Mouse (Mus musculus) intestine, embryonic 16.5 days (tissue): ENCODE measurements at regions not wholly inside any gene's neighbourhood (a gene's known extent, or its start where the extent isn't known, plus 50 kb on each side); places are given as distances from the start of the nearest gene placed in this dataset.

ENCODE experiments used
- ATAC-seq: fragments of 200-750 bp; cut with Nextera tagmentation; 2 replicates; pipeline ENCODE4 v1.8.0; 2017; ENCODE audit warnings: moderate TSS enrichment, moderate library complexity
- H3K27ac ChIP-seq: fragments of 300-500 bp; sonication (generic); 2 replicates; pipeline ENCODE4 v1.5.1; 2014; ENCODE audit warnings: mild to moderate bottlenecking, low read length
- H3K27me3 ChIP-seq: fragments of 300-500 bp; sonication (generic); replicated peaks from 2 replicates; pipeline ENCODE4 v1.6.1; 2014; ENCODE audit warnings: low read length, control low read depth, mixed read lengths; ENCODE audit not compliant: control insufficient read depth, insufficient read depth
- H3K36me3 ChIP-seq: fragments of 300-500 bp; sonication (generic); 2 replicates; pipeline ENCODE4 v1.6.1; 2014; ENCODE audit warnings: low read length, control low read depth; ENCODE audit not compliant: control insufficient read depth, insufficient read depth
- H3K4me1 ChIP-seq: fragments of 300-500 bp; sonication (generic); 2 replicates; pipeline ENCODE4 v1.6.1; 2014; ENCODE audit warnings: low read length, control low read depth, mixed read lengths; ENCODE audit not compliant: control insufficient read depth, insufficient read depth
- H3K4me2 ChIP-seq: fragments of 300-500 bp; sonication (generic); 2 replicates; pipeline ENCODE4 v1.6.1; 2014; ENCODE audit warnings: low read depth, low read length, control low read depth
- H3K4me3 ChIP-seq: fragments of 300-500 bp; sonication (generic); 2 replicates; pipeline ENCODE4 v1.5.1; 2014; ENCODE audit warnings: mild to moderate bottlenecking, low read length
- H3K9ac ChIP-seq: fragments of 300-500 bp; sonication (generic); 2 replicates; pipeline ENCODE4 v1.6.1; 2014; ENCODE audit warnings: low read depth, low read length
- H3K9me3 ChIP-seq: fragments of 300-500 bp; sonication (generic); 2 replicates; pipeline ENCODE4 v1.6.1; 2016; ENCODE audit warnings: low read length, control low read depth; ENCODE audit not compliant: control insufficient read depth
- WGBS: fragments of 180-500 bp; shearing (Covaris S2); extraction: QIAGEN DNeasy Blood & Tissue Kit; methylation state at CpG from one replicate; pipeline ENCODE4 v1.1.7; 2014; 5-methylcytosine and 5-hydroxymethylcytosine counted together

GRCm38 (mm10) chr15:59261380-59261779 is 372.3 kb downstream of the Gm49356 start:
- 60% methylated on average over 1 of the region's 1 CpGs for WGBS
- ATAC-seq: no peak

GRCm38 (mm10) chr15:59262380-59262779 is 373.3 kb downstream of the Gm49356 start:
- H3K4me1 ChIP-seq: peaks cover 4% of the 10 kb centered on the region; the same call in 1 of the 2 replicates
- H3K9ac ChIP-seq: no peak overlapping the region
- H3K27me3 ChIP-seq: no peaks in the 10 kb centered on the region
- WGBS: 90% methylated on average over 2 of the region's 2 CpGs
- no peak overlapping the region for H3K4me3 ChIP-seq
- no peak overlapping the region for H3K4me2 ChIP-seq
- no peak overlapping the region for H3K27ac ChIP-seq
- no peaks in the 10 kb centered on the region for H3K9me3 ChIP-seq
- no peaks in the 10 kb centered on the region for H3K36me3 ChIP-seq
- no peak for ATAC-seq

More at GRCm38 (mm10) chr15:59261380-59261779, 372.3 kb downstream of the Gm49356 start:
- Histone ChIP-seq H3K4me1 (peaks cover 4% of the 10 kb centered on the region; the same call in 1 of the 2 replicates), H3K9me3 (no peaks in the 10 kb centered on the region), H3K4me2 (no peak overlapping the region), H3K36me3 (no peaks in the 10 kb centered on the region), H3K27ac (no peak overlapping the region), H3K9ac (no peak overlapping the region), H3K27me3 (no peaks in the 10 kb centered on the region), H3K4me3 (no peak overlapping the region)

GRCm38 (mm10) chr15:59263433-59264328 is 374.6 kb downstream of the Gm49356 start:
- H3K27ac ChIP-seq: peak overlapping the region; percentile 46
- ATAC-seq: peak; percentile 42; the same call in 1 of the 2 replicates
- H3K36me3 ChIP-seq: no peaks in the 10 kb centered on the region
- peaks cover 4% of the 10 kb centered on the region; the same call in 1 of the 2 replicates for H3K4me1 ChIP-seq
- 48% methylated on average over 13 of the region's 13 CpGs for WGBS
- H3K9ac ChIP-seq: no peak overlapping the region
- H3K4me3 ChIP-seq: no peak overlapping the region
- H3K4me2 ChIP-seq: no peak overlapping the region
- no peaks in the 10 kb centered on the region for H3K27me3 ChIP-seq
- H3K9me3 ChIP-seq: no peaks in the 10 kb centered on the region
